Mouse (Mus musculus) thymus, adult 2 months (tissue): ENCODE measurements around the gene Gm3250. TPM values are rescaled to one million over a fixed set of nuclear protein-coding genes. Genes with fewer than 3 reads are reported as not detected.
"Not testable (repeated sequence)": the region's sequence is repeated elsewhere in the genome, so short reads cannot be mapped to it uniquely, and the experiment has no call there.

Source experiments
- DNase-seq: peaks from one replicate; pipeline ENCODE4 v3.0.0; 2021
- H3K27ac ChIP-seq: fragments of 200-500 bp; 2 replicates; pipeline ENCODE4 v1.5.1; 2012; ENCODE audit warnings: low read length, control low read depth; ENCODE audit not compliant: control insufficient read depth, insufficient read depth
- H3K27me3 ChIP-seq: fragments of 200-500 bp; 2 replicates; pipeline ENCODE4 v1.6.1; 2012; ENCODE audit warnings: mild to moderate bottlenecking, low read length, moderate library complexity, mixed read lengths; ENCODE audit not compliant: control insufficient read depth, insufficient read depth
- H3K36me3 ChIP-seq: fragments of 200-500 bp; 2 replicates; pipeline ENCODE4 v1.6.1; 2012; ENCODE audit warnings: mild to moderate bottlenecking, low read length, moderate library complexity; ENCODE audit not compliant: control insufficient read depth, insufficient read depth
- H3K4me1 ChIP-seq: fragments of 200-500 bp; replicated peaks from 2 replicates; pipeline ENCODE4 v1.6.1; 2012; ENCODE audit warnings: low read length; ENCODE audit not compliant: control insufficient read depth, insufficient read depth
- H3K4me3 ChIP-seq: fragments of 200-500 bp; 2 replicates; pipeline ENCODE4 v1.5.1; 2012; ENCODE audit warnings: mild to moderate bottlenecking, low read length, control low read depth, moderate library complexity; ENCODE audit not compliant: control insufficient read depth, insufficient read depth
- CTCF ChIP-seq: fragments of 200-500 bp; IDR thresholded peaks from 2 replicates; pipeline ENCODE4 v1.5.1; 2012; ENCODE audit warnings: mild to moderate bottlenecking, control low read depth, low read length, moderate library complexity, borderline replicate concordance; ENCODE audit not compliant: control insufficient read depth, poor library complexity, insufficient read depth; ENCODE audit errors: extremely low read depth
- POLR2A ChIP-seq: fragments of 200-500 bp; IDR thresholded peaks from 2 replicates; pipeline ENCODE4 v1.6.1; 2012; ENCODE audit warnings: mild to moderate bottlenecking, low read length, control low read depth, moderate library complexity; ENCODE audit not compliant: control insufficient read depth, poor library complexity, insufficient read depth; ENCODE audit errors: extremely low read depth
- WGBS: fragments of 180-500 bp; shearing (Covaris S2); methylation state at CpG from one replicate; pipeline ENCODE4 v1.1.7; 2018; 5-methylcytosine and 5-hydroxymethylcytosine counted together
- polyA plus RNA-seq: library from polyadenylated mRNA; depleted of rRNA; stranded (reverse); fragments of >200 nt; gene quantifications from 2 replicates; pipeline ENCODE4 v1.2.3, GENCODE M21; 2012; rRNA removed

Gene Gm3250
- polyA plus RNA-seq, result not detected in 2 replicates

DNA sequence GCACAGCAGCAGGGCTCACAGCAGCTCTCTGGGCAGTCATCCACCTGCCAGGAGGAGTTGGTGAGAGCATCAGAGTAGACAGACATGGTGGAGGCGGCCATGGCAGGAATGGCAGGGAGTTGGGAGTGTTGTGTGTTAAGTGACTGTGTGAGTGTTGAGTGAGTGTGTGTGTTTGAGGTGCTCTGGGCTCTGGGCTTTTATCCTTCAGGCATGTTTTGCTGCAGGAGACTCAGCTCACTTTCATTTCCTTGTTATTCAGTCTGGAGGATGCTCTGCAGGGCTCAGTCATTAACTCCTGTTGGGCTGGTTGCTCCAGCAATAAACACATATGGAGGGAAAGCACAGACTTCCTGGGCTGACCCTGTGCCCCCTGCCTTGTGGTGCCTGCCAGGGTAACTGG lies at the start of gene Gm3250:
Gm3250 (minus strand) TSS at position 101 of the 400 bp plus-strand sequence.
- H3K4me1 ChIP-seq, H3K27me3 ChIP-seq, H3K4me3 ChIP-seq, H3K27ac ChIP-seq, DNase-seq, H3K36me3 ChIP-seq: not testable (repeated sequence)
- 50% methylated on average over 1 of the region's 1 CpGs for WGBS

DNA sequence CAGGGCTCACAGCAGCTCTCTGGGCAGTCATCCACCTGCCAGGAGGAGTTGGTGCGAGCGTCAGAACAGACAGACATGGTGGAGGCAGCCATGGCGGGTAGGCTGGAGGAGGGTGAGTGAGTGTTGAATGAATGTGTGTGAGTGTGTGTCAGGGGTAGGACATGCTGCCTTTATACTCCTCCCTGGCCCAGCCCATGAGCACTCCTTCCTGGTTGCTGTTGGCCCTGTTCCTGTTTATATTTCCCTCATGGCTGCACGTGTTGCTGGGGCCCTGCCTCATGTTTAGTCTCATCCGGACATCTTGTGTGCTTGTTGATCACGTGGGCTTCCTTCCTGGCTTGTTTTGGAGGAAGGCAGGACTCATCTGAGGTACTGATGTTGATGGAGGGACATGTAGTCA lies 44.6 kb upstream of the Gm3250 start, which contains the start of gene Krtap10-4:
Krtap10-4 (minus strand) TSS at position 145 of the 400 bp plus-strand sequence.
- WGBS, result 82% methylated on average over 6 of the region's 6 CpGs
- no peak for DNase-seq
- Histone ChIP-seq H3K27ac (no peak within 1 kb of the TSS), H3K36me3 (no peaks in the 10 kb centered on the region), H3K27me3 (no peaks in the 10 kb centered on the region), H3K4me3 (no peak within 1 kb of the TSS), H3K4me1 (no peaks in the 10 kb centered on the region)
- no peak for TF ChIP-seq CTCF
- no peak for TF ChIP-seq POLR2A

DNA sequence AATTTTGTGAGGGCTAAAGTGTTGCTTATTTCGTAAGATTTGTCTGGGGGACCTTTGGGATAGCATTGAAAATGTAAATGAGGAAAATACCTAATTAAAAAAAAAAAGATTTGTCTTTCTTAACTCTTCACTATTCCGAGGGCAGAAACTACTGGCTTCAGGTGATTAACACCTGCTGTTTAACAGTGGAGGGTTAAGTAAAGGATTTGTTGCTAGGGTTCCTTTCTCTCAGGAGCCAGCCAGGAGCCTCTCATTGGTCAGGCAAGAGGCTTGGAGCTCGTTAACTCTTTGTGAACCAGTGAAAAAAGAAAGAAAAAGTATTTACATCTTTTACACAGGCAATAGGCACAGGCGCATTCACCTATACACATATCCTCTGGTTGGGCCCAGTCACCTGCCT lies 36.9 kb upstream of the Gm3250 start:
- 78% methylated on average over 4 of the region's 4 CpGs for WGBS
- H3K27ac ChIP-seq, result no peak overlapping the region
- DNase-seq, result no peak
- H3K27me3 ChIP-seq, result no peaks in the 10 kb centered on the region
- H3K4me1 ChIP-seq, result no peaks in the 10 kb centered on the region
- TF ChIP-seq POLR2A (no peak), CTCF (no peak)
- H3K4me3 ChIP-seq, result no peak overlapping the region
- H3K36me3 ChIP-seq, result no peaks in the 10 kb centered on the region

DNA sequence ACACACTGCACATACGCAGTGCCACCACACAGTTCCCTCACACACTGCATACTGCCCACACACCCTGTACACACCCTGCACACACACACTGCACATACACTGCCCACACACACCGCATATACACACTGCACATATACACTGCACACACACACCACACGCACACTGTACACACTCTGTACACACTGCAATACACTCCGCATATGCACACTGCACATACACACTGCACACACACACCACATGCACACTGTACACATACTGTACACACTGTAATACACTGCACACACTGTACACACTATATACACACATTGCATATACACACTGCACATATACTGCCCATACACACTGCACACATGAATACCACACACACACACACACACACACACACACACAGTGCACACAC lies 36.2 kb upstream of the Gm3250 start:
- TF ChIP-seq CTCF (no peak), POLR2A (no peak)
- 98% methylated on average over 4 of the region's 4 CpGs for WGBS
- no peaks in the 10 kb centered on the region for H3K27me3 ChIP-seq
- H3K27ac ChIP-seq, result no peak overlapping the region
- no peak for DNase-seq
- H3K36me3 ChIP-seq, result no peaks in the 10 kb centered on the region
- no peak overlapping the region for H3K4me3 ChIP-seq
- H3K4me1 ChIP-seq, result no peaks in the 10 kb centered on the region

DNA sequence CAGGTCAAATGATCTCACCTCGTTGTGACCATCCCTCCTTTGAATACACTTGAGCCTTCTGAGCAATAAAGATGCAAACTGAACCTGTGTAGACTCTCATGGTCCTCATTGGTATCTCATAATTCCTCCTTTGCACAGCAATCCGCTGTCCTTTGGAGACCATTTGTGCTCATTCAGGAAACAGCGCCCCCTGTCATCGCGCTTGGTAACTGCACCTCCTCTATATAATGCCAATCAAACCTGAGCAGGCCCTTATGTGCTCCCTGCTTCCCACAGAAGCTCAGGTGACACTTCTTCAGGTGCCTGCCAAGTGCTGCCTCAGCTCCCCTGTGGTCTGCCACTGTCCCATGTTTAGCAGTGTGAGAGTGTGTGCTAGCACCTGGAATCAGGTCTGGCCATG lies 33.2 kb upstream of the Gm3250 start:
- 32% methylated on average over 5 of the region's 5 CpGs for WGBS
- Histone ChIP-seq H3K36me3 (no peaks in the 10 kb centered on the region), H3K27me3 (no peaks in the 10 kb centered on the region), H3K4me1 (no peaks in the 10 kb centered on the region), H3K27ac (no peak overlapping the region), H3K4me3 (no peak overlapping the region)
- DNase-seq, result peak; percentile 43
- TF ChIP-seq CTCF (no peak), POLR2A (no peak)

DNA sequence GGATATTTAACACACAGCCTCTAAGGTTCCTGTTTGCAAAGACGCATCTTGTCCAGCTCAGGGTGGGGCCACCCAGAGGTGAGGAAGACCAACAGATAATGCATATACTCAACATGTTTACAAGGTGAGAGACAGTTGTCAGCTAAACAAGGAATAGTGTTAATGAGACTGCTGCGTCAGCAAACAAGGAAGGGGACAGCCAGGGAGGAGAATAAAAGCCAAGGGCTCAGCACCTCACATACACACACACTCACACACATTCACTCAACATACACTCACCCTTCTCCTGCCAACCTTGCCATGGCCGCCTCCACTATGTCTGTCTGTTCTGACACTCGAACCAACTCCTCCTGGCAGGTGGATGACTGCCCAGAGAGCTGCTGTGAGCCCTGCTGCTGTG lies 32.0 kb upstream of the Gm3250 start, which contains the start of gene Gm2696:
Gm2696 (plus strand) TSS at position 301 of the 400 bp plus-strand sequence.
- TF ChIP-seq POLR2A (no peak), CTCF (no peak)
- DNase-seq, result no peak

DNA sequence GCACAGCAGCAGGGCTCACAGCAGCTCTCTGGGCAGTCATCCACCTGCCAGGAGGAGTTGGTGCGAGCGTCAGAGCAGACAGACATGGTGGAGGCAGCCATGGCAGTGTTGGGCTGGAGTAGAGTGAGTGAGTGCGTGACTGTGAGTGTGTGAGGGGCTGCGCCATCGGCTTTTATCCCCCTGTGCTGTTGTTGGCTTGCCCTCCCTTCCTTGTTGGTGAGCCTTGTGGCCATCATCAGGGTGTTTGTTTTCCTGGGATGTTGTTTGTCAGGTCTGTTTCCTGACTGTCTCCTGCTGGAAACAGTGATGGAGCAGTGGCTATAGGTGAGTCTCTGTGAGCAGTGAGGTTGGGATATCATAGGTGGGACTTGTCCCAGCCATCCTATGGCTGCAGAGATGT lies 29.4 kb upstream of the Gm3250 start, which contains the start of gene Gm9507:
Gm9507 (minus strand) TSS at position 101 of the 400 bp plus-strand sequence.
- no peak within 1 kb of the TSS for H3K4me3 ChIP-seq
- H3K36me3 ChIP-seq, result no peaks in the 10 kb centered on the region
- 68% methylated on average over 5 of the region's 5 CpGs for WGBS

More for the DNA sequence above, 32.0 kb upstream of the Gm3250 start, which contains the start of gene Gm2696:
- Histone ChIP-seq H3K27me3 (no peaks in the 10 kb centered on the region), H3K4me1 (no peaks in the 10 kb centered on the region), H3K27ac (no peak within 1 kb of the TSS), H3K36me3 (no peaks in the 10 kb centered on the region), H3K4me3 (no peak within 1 kb of the TSS)
- WGBS, result 60% methylated on average over 4 of the region's 4 CpGs

More for the DNA sequence above, 29.4 kb upstream of the Gm3250 start, which contains the start of gene Gm9507:
- TF ChIP-seq CTCF (no peak), POLR2A (no peak)
- Histone ChIP-seq H3K27ac (no peak within 1 kb of the TSS), H3K4me1 (no peaks in the 10 kb centered on the region), H3K27me3 (no peaks in the 10 kb centered on the region)
- no peak for DNase-seq
